Mouse (Mus musculus) lung, embryonic 16.5 days (tissue): Measurements from ENCODE around the gene Gm20503. TPM values are rescaled to one million over a fixed set of nuclear protein-coding genes. Genes with fewer than 3 reads are reported as not detected.

Source experiments
- ATAC-seq: fragments of 200-750 bp; cut with Nextera tagmentation; 2 replicates; pipeline ENCODE4 v1.8.0; 2017; ENCODE audit warnings: low read depth, mild to moderate bottlenecking, moderate library complexity
- H3K27ac ChIP-seq: fragments of 300-500 bp; sonication (generic); 2 replicates; pipeline ENCODE4 v1.5.1; 2014; ENCODE audit warnings: mild to moderate bottlenecking, control low read depth, low read length
- H3K27me3 ChIP-seq: fragments of 300-500 bp; sonication (generic); 2 replicates; pipeline ENCODE4 v1.6.1; 2014; ENCODE audit warnings: low read depth, low read length, mixed read lengths; ENCODE audit not compliant: control insufficient read depth, insufficient read depth
- H3K36me3 ChIP-seq: fragments of 300-500 bp; sonication (generic); 2 replicates; pipeline ENCODE4 v1.6.1; 2014; ENCODE audit warnings: low read length; ENCODE audit not compliant: control insufficient read depth, insufficient read depth
- H3K4me1 ChIP-seq: fragments of 300-500 bp; sonication (generic); replicated peaks from 2 replicates; pipeline ENCODE4 v1.6.1; 2014; ENCODE audit warnings: low read length, mixed read lengths; ENCODE audit not compliant: control insufficient read depth, insufficient read depth
- H3K4me2 ChIP-seq: fragments of 300-500 bp; sonication (generic); 2 replicates; pipeline ENCODE4 v1.6.1; 2014; ENCODE audit warnings: low read depth, low read length, control low read depth
- H3K4me3 ChIP-seq: fragments of 300-500 bp; sonication (generic); 2 replicates; pipeline ENCODE4 v1.5.1; 2014; ENCODE audit warnings: mild to moderate bottlenecking, low read length, control low read depth
- H3K9ac ChIP-seq: fragments of 300-500 bp; sonication (generic); 2 replicates; pipeline ENCODE4 v1.6.1; 2014; ENCODE audit warnings: low read length, control low read depth
- H3K9me3 ChIP-seq: fragments of 300-500 bp; sonication (generic); 2 replicates; pipeline ENCODE4 v1.6.1; 2016; ENCODE audit warnings: low read length; ENCODE audit not compliant: control insufficient read depth
- WGBS: fragments of 180-500 bp; shearing (Covaris S2); extraction: QIAGEN DNeasy Blood & Tissue Kit; methylation state at CpG from one replicate; pipeline ENCODE4 v1.1.7; 2014; 5-methylcytosine and 5-hydroxymethylcytosine counted together
- polyA plus RNA-seq: library from polyadenylated mRNA; unstranded; fragments of >200 nt; fragmentation: Nextera tagmentation; extraction: Ambion mirVana; gene quantifications from 2 replicates; pipeline ENCODE4 v1.2.1, GENCODE M21; 2015

Gm20503 gene
- 7.6 and 9.3 TPM in 2 replicates for polyA plus RNA-seq

DNA sequence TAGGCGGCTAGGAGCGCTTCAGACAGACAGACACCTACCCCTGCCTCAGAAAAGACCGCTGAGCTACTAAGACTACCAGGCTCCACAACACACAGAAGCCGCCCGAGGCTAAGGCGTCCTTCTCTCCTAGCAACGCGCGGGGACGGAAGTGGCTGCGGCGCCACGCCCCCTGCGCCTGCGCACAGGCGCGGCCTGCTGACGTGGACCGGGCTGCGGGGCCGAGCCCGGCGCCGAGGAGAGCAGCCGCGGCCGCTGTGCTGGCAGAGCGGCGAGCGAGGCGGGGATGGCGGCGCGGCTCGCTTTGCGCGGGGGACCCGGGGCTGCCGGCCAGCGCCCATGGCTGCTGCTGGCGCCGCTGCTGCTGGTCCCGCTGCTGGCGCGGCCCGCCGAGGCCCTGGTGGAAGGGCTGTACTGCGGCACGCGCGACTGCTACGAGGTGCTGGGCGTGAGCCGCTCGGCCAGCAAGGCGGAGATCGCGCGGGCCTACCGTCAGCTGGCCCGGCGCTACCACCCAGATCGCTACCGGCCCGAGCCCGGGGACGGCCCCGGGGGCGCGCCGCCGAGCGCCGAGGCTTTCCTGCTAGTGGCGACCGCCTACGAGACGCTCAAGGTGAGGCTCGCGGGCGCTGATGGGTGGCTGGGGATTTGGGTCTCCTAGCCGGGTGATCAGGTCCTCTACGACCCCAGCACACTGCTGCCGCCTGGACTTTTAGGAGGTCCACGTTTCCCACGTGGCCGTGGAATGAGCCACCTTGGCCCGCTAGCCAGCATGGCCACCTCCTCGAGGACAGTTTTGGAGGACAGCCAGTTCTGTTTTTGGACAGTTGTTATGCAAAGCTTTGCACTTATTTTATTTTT, at the start of gene Gm20503:
Gene Gm20503 (plus strand): TSS at position 263 of the 858 bp plus-strand sequence.
- no peaks in the 10 kb centered on the region for H3K27me3 ChIP-seq
- H3K27ac ChIP-seq = peak within 1 kb of the TSS; percentile 87
- peak within 1 kb of the TSS; percentile 90 for H3K4me2 ChIP-seq
- no peaks in the 10 kb centered on the region for H3K9me3 ChIP-seq
- WGBS = under 1% methylated on average over 81 of the region's 89 CpGs
- H3K36me3 ChIP-seq = no peaks in the 10 kb centered on the region
- peaks cover 19% of the 10 kb centered on the region for H3K4me1 ChIP-seq
- H3K9ac ChIP-seq = peak within 1 kb of the TSS; percentile 95
- H3K4me3 ChIP-seq = peak within 1 kb of the TSS; percentile 92
- peak; percentile 99 for ATAC-seq

DNA sequence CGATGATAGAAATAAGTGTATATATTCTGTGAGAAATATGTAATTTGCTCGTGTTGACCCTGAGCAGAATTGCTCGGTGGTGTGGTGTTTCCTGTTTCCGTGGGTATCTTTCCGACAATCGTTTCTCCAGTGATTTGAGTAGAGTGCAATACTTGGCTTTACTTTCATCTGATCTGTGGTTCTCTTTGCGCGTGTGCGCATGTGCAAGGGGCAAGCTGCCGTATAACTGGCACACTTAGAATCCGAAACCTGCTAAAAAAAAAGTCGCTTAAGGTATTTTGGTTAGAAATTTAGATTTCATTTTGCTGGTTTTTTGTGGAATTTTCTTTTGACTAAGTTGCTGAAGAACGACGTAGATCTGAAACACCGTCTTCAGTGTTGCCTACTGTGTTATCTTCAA, 41.3 kb upstream of the Gm20503 start:
- no peak overlapping the region for H3K4me2 ChIP-seq
- H3K4me1 ChIP-seq = no peaks in the 10 kb centered on the region
- no peaks in the 10 kb centered on the region for H3K9me3 ChIP-seq
- WGBS = 87% methylated on average over 15 of the region's 15 CpGs
- H3K4me3 ChIP-seq = no peak overlapping the region
- no peaks in the 10 kb centered on the region for H3K27me3 ChIP-seq
- no peak for ATAC-seq
- H3K27ac ChIP-seq = no peak overlapping the region
- H3K9ac ChIP-seq = no peak overlapping the region
- H3K36me3 ChIP-seq = no peaks in the 10 kb centered on the region

DNA sequence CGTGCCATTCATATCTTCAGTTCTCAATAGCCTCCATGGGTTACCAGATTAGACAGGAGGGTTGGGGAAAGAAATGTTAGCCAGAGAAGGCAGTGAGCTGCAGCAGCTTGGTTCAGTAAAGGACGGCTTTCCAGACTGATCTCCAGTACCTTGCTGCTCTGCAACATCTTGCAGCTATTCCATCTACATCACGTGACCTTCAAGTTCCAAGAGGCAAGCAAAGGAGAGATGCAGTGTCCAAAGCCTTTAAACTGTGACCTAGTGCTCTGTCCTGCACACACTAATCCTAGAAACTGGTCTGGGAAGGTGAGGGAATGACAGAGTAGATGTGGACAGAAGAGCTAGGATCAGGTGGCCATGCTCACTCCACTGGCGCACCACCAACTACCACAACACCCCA, 39.7 kb upstream of the Gm20503 start:
- Histone ChIP-seq H3K9me3 (no peaks in the 10 kb centered on the region), H3K4me1 (no peaks in the 10 kb centered on the region), H3K36me3 (no peaks in the 10 kb centered on the region), H3K27me3 (no peaks in the 10 kb centered on the region), H3K9ac (no peak overlapping the region), H3K27ac (no peak overlapping the region), H3K4me3 (no peak overlapping the region), H3K4me2 (no peak overlapping the region)
- ATAC-seq = no peak
- 94% methylated on average over 4 of the region's 4 CpGs for WGBS

DNA sequence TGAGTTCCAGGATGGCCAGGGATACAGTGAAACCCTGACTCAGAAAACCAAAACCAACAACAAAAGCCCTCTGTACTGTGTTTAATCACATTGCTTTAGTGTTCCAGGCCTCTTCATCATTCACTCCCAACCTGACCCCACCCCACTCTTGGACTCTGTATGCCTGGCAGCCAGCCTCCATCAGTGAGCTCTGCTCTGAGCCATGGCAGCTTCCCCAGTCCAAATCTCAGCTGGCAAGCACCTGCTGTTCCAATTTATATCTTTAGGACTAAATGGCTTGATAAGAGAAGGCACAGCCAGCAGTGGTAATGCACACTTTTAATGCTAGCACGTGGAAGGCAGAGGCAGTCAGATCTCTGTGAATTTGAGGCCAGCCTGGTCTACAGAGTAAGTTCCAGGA, 37.9 kb upstream of the Gm20503 start:
- Histone ChIP-seq H3K27ac (no peak overlapping the region), H3K36me3 (no peaks in the 10 kb centered on the region), H3K4me3 (no peak overlapping the region), H3K4me1 (no peaks in the 10 kb centered on the region), H3K9me3 (no peaks in the 10 kb centered on the region), H3K9ac (no peak overlapping the region), H3K4me2 (no peak overlapping the region), H3K27me3 (no peaks in the 10 kb centered on the region)
- 73% methylated on average over 1 of the region's 1 CpGs for WGBS
- no peak for ATAC-seq

DNA sequence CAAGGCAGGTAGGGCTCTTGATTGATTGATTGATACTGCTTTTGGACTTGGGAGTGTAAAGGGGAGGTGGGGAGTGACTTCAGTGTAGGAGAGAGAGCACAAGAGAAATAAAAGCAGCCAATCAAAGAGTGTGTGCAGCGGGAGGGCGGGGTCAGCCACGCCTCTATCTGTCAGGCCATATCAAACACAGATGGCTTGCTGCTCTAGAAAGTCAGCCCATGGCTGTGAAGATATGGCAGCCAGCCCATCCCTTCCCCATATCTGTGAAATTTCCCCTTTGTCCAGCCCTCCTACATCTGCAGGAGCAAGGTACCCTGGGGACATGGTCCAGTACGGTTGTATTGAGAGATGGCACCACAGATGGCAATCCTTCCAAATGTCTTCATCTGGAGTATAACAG, 32.3 kb upstream of the Gm20503 start:
- ATAC-seq = no peak
- H3K9me3 ChIP-seq = no peaks in the 10 kb centered on the region

DNA sequence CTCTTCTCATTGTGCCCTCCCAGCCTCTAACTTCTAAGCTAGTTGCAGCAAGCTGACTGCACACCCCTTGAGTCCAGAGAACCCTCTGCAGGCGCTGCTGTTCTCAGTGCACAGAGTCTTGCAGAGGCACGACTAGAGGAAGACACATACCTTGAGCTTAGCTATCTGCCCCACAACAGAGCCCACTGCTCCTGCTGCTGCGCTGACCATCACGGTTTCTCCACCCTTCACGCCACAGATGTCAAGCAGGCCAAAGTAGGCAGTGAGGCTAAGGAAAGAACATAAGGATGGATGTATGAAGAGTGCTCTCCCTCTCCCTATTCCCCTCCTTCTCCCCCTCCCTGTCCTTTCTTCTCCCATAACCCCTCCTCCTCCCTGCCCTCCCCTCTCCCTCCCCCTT, 27.3 kb upstream of the Gm20503 start:
- H3K36me3 ChIP-seq = peaks cover 14% of the 10 kb centered on the region; the same call in 1 of the 2 replicates
- WGBS = 75% methylated on average over 5 of the region's 5 CpGs
- no peaks in the 10 kb centered on the region for H3K27me3 ChIP-seq
- H3K4me3 ChIP-seq = no peak overlapping the region
- no peak overlapping the region for H3K4me2 ChIP-seq
- H3K9ac ChIP-seq = no peak overlapping the region
- H3K4me1 ChIP-seq = no peaks in the 10 kb centered on the region
- no peaks in the 10 kb centered on the region for H3K9me3 ChIP-seq
- ATAC-seq = no peak
- no peak overlapping the region for H3K27ac ChIP-seq

More for the DNA sequence above, 32.3 kb upstream of the Gm20503 start:
- Histone ChIP-seq H3K4me3 (no peak overlapping the region), H3K4me2 (no peak overlapping the region), H3K36me3 (peaks cover 11% of the 10 kb centered on the region; the same call in 1 of the 2 replicates), H3K27ac (no peak overlapping the region), H3K4me1 (no peaks in the 10 kb centered on the region), H3K27me3 (no peaks in the 10 kb centered on the region), H3K9ac (no peak overlapping the region)
- 86% methylated on average over 4 of the region's 4 CpGs for WGBS

DNA sequence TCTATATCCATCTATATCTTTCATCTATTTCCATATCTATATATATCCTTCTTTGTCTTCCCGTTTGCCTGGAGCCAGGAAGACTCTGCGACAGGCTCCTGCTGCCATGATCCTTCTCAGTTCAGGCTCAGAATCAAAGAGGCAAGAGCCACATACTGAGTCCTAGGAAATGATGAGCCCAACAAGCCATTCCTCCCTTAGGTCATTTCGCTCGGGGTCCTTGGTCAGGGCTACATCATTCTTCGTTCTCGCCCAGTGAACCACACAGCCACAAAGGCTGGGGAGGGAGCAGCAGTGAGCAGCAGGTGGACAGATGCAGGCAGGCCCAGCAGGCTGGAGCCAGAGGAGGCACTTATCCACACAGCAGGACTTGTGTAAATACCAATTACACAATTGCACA, 21.6 kb upstream of the Gm20503 start:
- H3K27ac ChIP-seq = no peak overlapping the region
- no peak for ATAC-seq
- H3K4me1 ChIP-seq = no peaks in the 10 kb centered on the region; the same call in 1 of the 2 replicates
- no peaks in the 10 kb centered on the region for H3K27me3 ChIP-seq
- peaks cover 2% of the 10 kb centered on the region; the same call in 1 of the 2 replicates for H3K36me3 ChIP-seq
- 75% methylated on average over 6 of the region's 6 CpGs for WGBS
- H3K9me3 ChIP-seq = no peaks in the 10 kb centered on the region
- no peak overlapping the region for H3K4me3 ChIP-seq
- no peak overlapping the region for H3K4me2 ChIP-seq
- H3K9ac ChIP-seq = no peak overlapping the region

DNA sequence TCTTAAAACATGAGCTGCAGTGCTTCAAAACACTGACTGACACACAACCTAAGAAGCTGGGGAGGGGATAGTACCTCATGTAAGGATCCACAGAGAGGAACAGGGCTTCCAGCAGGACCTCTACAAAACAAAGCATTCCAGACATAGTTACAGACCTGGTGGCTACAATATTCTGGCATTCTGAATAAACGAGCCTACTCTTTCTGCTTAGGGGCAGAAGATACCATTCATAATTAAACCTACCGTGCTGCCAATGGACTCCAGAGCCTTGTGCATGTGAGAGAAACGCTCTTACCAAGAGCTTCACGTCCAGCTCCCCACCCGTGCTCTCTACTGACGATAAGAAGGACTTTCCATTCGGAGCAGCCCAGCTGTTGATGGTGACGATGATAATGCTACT, 20.2 kb upstream of the Gm20503 start:
- Histone ChIP-seq H3K27me3 (no peaks in the 10 kb centered on the region), H3K9ac (no peak overlapping the region), H3K27ac (no peak overlapping the region), H3K9me3 (no peaks in the 10 kb centered on the region), H3K4me2 (no peak overlapping the region), H3K36me3 (peaks cover 2% of the 10 kb centered on the region; the same call in 1 of the 2 replicates), H3K4me1 (peaks cover 8% of the 10 kb centered on the region), H3K4me3 (no peak overlapping the region)
- 83% methylated on average over 8 of the region's 8 CpGs for WGBS
- ATAC-seq = no peak

DNA sequence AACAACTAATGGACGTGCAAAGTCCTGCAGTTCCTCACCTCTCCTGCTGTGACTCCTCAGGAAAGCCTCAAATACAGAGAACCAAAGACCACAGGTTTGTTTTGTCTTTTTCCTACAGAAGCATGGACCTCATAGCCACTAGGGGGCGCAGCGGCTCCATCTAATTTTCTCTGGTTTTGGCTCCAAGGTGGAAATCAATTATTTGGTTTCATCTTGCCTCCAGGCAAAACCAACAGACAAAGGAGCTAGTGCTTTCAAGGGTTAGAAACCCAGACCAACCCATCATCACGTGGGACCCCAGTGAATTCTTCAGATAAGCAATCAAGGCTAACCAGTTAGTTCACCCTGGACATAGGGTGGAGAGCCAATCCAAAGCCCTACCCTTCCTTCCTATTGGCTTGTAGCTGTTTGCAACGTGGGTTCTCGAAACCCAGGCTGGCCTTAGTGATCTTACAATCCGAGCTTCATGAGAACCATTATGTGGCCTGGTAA, 17.8 kb upstream of the Gm20503 start:
- Histone ChIP-seq H3K4me2 (no peak overlapping the region), H3K9ac (no peak overlapping the region), H3K9me3 (no peaks in the 10 kb centered on the region), H3K27ac (peak overlapping the region; percentile 32), H3K4me1 (peaks cover 8% of the 10 kb centered on the region), H3K4me3 (no peak overlapping the region), H3K36me3 (no peaks in the 10 kb centered on the region), H3K27me3 (no peaks in the 10 kb centered on the region)
- peak; percentile 86 for ATAC-seq
- 10% methylated on average over 7 of the region's 7 CpGs for WGBS
